Mouse (Mus musculus): ENCODE measurements at regions not wholly inside any gene's neighbourhood (a gene's known extent, or its start where the extent isn't known, plus 50 kb on each side); places are given as distances from the start of the nearest gene placed in this dataset.

DNA sequence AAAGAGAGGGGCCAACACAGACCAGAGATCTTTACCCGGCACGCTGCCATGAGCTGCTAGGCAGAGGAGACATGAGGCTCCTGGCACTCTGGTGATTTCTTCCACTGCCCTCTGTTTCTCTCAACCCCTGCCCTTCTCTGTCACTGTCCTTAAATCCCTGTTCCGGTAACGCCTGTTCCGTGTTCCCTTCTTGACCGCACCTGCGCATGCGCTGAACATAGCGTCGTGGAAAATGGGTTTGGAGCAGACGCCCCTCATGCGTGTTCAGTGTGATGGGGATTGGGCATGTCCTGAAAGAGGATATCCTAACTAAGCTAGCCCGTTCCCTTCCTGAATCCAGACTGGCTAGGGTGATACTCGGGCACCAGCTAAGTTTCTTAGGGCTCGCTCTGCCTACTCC is 167.8 kb downstream of the Adgrd1 start:
- TF ChIP-seq CTCF (IDR thresholded peaks at IDR 0.05) (no peak), EP300 (IDR thresholded peaks at IDR 0.05; ENCODE audit: insufficient read depth, low read depth, low read length) (no peak)
